Mouse (Mus musculus) embryo, embryonic 9.5 days (tissue): ENCODE data around the gene Npas1.

Experiments used
- DNase-seq: peaks from one replicate; pipeline ENCODE4 v3.0.0-alpha.2; 2017; ENCODE audit errors: extremely low spot score

Npas1 gene

GRCm38 (mm10) chr7:16477628-16478027, at the start of gene Npas1:
Gene Npas1 (minus strand): TSS chr7:16477728.
- DNase-seq = no peak

DNA sequence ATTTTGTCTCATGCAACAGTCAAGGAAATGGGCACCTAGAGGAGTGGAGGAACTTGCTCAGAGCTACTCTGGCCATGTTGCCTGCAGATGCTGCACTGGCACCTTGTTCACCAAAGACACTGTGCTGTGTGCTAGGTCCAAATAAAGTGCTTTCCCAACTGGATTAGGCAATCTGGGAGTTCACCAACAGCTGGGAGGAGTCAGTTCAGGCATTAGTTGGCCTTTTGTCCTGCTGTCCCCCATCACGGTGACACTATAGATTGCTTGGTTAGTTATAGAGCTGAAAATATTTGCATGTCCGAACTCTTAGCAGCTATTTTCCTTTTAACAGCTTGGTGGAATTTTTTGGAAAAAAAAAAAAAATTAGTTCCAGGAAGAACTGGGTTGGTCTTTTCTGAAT, 48.5 kb upstream of the Npas1 start:
- DNase-seq = no peak

DNA sequence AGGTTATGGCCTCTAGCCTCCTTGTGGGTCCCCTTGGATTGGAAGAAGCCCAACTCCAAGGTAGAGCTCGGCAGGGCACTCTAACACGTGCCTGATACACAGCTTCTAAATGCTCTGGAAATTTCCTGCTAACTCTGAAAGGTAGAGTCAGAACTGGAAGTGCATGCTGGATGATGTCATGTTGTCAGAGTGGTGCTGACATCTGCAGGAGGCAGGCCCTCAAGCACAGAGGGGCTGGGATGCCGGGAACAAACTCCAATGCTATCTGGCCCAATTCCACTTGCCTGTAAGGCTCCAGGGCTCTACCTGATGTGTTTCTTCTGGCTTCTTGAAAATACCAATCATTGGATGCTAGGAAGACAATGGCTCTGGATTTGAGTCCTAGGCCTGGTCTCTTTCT, 47.9 kb upstream of the Npas1 start:
- no peak for DNase-seq

DNA sequence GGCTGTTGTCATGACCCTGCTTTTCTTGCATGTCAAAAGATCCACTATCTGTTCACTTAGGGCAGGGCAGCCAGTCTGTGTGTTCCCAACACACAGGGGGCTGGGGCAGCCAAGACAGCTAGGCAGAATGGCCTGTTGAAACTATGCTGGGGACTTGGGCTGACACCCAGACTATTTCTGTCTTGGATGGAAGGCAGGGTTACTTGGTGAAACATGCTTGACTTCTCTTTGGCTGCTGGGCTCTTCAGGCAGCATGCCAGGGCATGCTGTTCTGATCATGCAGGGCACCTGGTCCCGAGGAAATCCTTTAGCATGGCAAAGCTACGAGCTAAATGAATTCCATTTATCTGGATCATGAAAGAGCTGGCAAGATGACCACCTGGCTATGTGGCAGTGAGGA, 46.8 kb upstream of the Npas1 start:
- no peak for DNase-seq

DNA sequence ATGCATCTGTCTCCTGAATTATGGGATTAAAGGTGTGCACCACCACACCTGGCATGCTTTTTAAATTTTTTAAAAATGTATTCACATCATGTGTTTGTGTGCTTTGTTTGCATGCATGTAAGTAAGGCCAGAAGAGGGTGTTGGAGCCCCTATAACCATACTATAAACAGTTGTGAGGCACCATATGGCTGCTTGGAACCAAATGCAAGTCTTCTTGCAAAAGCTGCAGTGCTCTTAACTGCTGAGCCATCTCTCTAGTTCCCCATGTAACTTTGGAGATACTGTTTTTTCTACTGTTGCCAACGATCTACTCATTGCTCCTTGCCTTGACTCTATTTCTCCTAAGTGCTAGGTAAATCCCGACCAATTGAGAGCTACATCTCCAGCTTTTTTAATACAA, 41.8 kb upstream of the Npas1 start:
- DNase-seq = no peak

- no peak for DNase-seq
These were observed 39.7 kb upstream of the Npas1 start for GRCm38 (mm10) chr7:16517198-16517597.

DNA sequence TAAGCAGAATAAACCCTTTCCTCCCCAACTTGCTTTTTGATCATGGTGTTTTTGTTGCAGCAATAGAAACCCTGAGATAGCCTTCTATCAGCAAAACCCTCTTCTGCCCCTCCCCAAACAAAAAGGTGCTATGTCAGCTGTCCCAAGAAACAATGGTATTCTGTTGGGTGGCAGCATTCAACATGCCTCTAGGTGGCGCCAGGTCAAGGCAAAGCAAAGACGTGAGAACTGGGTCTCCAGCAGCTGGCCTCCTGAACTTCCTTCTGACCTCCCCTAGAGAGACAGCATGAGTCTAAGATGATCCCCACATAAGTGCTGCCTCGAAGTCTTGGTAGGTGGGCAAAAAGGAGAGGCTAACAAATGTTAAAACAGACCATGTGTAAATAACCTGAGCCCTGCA, 29.8 kb upstream of the Npas1 start:
- DNase-seq = peak; percentile 40

- no peak for DNase-seq
These were observed 27.7 kb upstream of the Npas1 start for GRCm38 (mm10) chr7:16505226-16505593.

DNA sequence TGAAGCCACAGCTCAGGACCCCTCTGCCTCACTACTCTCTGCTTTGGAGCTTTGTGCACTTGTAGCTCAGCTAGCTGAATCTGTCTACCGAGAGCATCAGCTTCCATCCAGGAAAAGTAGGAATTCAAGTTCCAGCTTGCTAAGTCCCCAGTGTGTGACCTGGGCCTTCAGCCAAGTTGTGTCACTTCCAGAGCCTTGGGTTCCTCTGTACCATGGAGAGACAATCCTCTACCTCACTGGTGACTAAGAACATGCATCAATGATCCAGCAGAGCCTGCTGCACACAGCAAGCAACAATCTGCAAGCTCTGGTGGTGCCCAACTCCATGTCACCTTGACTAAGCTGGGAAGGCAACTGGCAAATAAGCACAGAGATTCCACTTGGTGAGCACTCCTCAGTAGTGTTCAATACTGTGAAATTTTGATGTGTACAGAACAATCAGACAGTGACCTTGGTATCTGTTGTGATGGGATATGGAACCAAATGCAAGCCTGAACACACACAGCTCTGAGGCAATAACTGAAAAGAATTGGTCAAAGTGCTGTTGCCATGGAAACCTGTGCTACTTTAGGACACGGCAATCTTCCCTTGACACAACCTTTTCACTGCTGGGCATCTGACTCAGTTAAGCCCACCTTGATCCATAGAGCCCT, 27.2 kb upstream of the Npas1 start:
- DNase-seq = no peak

- DNase-seq = no peak
These were observed 24.0 kb upstream of the Npas1 start for GRCm38 (mm10) chr7:16501571-16501970.

DNA sequence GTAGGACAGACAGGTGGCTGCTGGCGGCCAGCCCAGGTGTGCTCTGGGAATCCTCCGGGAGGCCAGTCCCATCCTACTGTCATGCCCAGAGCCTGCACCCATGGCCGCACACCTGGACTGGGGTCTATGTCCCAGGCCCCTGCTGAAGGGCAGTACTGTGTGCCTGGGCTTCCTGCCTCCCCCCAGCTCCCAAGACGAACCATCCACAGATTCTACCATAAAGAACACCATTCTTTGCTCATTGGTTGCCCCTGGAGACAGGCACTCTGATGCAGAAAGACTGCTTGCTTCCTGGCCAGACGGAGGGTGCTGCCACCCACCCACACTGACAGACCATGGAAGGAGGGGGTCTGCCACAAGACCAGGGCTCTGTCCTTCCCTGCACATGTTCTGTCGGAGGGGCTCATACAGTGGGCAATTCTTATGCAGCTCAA, 22.2 kb upstream of the Npas1 start:
- DNase-seq = no peak

DNA sequence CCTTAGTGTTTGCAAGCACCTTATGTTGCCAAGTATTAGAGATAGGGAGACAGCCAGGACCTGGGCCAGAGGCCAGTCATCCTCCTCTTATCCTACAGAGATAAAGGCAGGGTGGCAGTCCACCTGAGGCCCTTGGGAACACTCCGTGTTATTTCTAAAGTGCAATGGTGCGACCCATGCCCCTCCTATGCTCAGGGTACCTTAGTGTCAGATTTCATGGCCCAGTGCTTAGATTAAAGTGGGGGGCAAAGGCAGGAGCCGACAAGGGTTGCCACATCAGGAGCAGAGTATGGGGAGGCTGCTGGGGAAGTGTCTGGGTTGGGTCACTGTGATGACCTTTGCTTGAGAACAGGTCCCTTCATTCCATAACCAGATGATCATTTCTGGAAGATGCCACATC, 18.7 kb upstream of the Npas1 start:
- no peak for DNase-seq

DNA sequence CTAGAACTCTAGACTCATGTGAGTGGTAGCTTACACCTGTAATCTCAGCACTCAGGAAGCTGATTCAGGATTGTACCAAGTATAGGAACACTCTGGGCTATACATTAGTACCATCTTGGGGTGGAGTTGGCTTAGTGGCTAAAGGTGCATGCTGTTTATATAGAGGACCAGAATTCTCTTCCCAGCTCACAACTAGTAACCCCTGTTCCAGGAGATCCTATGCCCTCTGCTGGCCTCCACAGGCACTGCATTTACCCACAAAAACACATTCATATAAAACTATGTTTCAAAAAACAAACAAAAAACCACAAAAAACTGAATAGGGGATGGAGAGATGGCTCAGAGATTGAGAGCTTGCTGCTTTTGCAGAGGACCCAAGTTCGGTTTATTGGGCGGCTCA, 15.8 kb upstream of the Npas1 start:
- DNase-seq = peak; percentile 38

GRCm38 (mm10) chr7:16492211-16492610, 14.7 kb upstream of the Npas1 start:
- DNase-seq = no peak

DNA sequence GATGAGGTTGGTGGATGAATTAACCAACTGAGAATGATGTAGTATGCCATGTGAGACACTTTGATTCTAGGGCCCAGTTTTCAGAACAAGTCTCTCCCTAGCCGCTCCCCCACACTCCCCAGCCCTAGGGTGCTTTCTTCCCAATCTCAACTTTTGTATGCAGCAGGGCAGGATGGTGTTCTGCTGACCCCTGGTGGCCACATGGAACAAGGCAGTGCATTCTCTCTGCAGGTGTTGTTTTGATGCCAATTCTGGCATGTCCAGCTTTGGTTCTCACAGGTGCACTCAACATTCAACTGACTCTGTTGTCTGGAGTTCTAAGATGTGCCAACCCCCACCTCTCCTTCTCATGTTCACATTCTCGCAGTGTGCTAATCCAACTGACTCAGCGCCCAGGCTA, 14.2 kb upstream of the Npas1 start:
- peak; percentile 55 for DNase-seq

GRCm38 (mm10) chr7:16489948-16490347, 12.4 kb upstream of the Npas1 start:
- DNase-seq = no peak

GRCm38 (mm10) chr7:16488816-16489215, 11.3 kb upstream of the Npas1 start:
- DNase-seq = no peak

GRCm38 (mm10) chr7:16476600-16476989, 933 bp downstream of the Npas1 start:
- DNase-seq = no peak

GRCm38 (mm10) chr7:16475764-16476599, 1.5 kb downstream of the Npas1 start:
- DNase-seq = no peak

DNA sequence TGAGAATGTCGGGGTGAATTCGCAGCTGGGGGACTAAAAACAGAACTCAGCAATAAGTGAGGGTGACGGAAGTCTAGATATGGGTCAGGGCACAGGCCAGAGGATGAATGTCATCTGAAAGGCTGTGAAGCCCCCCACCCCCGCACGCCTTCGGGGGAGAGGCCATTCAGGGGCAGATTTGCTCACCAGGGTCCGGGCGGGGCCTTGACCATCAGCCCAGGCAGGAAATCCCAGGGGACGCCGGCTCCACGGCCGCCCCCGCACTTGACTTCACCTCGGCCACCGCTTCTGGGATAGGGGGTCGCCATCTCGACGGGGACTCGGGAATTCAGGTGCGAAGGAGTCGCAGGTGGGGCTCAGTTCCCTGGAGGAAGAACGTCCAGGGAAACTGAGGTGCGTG, 2.2 kb downstream of the Npas1 start:
- no peak for DNase-seq

GRCm38 (mm10) chr7:16474445-16474844, 3.1 kb downstream of the Npas1 start:
- DNase-seq = no peak

DNA sequence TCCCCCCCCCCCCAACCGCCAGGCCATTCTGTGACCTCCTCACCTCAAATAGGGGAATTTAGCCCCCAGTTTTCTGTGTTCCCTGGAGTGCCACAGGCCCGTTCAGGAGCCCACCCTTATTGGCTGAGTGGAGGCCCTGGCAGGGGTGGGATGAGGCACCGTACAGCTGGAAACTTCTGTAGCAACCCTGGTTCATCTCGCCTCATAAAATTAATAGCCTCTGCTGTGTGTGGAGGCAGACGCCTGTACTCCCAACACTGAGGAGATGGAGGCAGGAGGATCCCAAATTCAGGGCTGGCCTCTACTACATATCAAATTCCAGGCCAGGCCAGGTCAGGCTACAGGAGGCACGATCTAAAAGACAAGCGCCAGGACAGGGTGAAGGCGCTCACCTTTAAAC, 3.7 kb downstream of the Npas1 start:
- no peak for DNase-seq

GRCm38 (mm10) chr7:16472116-16472709, 5.3 kb downstream of the Npas1 start:
- DNase-seq = no peak
